Mouse (Mus musculus) ovary, postnatal 36 days (tissue): ENCODE measurements at regions not wholly inside any gene's neighbourhood (a gene's known extent, or its start where the extent isn't known, plus 50 kb on each side); places are given as distances from the start of the nearest gene placed in this dataset.

Source experiments
- DNase-seq: peaks from one replicate; pipeline ENCODE4 v3.0.0; 2022; ENCODE audit warnings: low spot score, mixed read lengths

DNA sequence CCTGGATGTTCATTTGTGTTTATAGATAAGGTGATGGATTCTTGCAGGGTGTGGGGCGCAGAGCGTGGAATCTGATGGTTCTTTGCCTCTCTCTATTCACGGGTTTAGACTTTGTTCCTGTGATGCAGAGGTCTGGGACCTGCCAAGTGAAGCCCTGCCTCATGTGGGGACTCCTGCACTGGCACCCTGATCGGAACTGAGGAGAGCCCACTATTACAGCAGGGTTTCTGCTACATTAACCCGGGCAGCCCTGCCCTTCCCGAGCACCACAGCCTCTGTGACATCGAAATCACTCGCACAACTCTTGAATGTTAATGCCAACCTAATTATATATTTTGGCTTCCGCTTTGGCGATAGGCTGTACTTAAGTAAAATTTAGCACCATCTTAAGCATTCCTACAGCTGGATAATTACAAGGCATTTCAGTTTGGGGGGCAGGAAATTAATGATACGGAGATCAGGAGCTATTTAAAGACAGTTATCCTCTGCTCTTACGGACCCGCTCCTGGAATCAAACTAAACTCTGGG is 294.7 kb downstream of the Irs2 start:
- no peak for DNase-seq

DNA sequence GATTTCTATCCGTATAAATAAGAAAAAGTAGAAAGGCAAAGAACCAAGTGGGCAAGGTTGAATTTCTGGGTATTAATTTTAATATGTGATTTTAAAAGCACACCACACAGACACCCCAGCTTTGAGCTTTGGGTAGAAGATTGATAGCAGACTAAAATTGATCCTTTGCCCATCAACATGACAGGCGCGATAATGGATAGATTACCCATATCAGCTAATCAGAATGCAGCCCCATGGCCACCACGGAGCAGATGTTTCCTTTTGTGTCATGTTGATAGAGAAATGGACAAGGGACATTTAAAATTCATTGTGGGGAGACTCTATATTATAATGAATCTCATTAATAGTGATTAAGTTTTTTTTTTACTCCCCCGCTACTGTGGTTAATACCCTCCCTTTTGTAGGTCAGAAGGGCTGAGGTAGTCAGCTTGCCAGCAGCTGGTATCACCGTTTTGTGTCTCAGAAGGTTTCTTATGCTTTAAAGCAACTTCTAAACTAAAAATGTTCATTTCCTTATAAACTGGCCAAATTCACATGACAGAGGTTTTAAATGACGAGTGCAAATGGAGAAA is 296.1 kb downstream of the Irs2 start:
- DNase-seq, result no peak

DNA sequence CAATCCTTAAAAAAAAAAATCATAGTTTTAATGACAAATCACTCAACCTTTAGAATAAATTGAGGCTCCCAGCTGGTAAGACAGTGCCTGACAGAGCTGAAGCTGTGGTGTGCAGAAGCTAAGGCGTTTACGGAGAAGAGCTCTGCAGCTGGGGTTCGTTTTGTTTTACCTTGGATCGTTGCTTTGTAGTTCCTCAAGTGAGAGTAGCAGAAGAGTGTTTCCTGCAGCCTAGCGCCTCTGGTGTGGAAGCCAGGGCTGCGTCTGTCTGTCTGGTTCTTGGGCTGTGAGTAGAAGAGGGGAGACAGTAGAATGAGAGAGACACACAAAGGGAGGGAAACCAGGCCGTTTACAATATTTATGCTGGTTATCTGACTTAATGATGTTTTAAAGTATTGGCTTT is 296.8 kb downstream of the Irs2 start:
- no peak for DNase-seq

DNA sequence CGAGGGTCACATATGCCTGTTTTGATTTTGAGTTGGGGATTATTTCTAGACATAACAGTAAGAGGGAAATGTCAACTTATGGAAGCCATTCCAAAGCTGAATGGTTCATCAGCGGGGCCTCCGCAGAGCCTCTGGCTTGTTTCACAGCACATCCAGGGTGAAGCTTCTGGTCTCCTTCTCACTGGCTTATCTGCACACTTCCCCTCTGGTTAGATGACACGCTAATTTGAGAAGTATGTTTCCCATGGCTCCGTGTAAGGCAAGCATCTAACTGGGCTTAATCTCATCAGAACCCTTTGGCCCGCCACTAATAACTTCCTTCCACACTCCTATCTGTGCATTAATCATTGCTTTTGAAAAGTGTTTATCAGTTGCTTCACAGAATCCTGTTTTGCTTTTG is 299.7 kb downstream of the Irs2 start:
- no peak for DNase-seq

DNA sequence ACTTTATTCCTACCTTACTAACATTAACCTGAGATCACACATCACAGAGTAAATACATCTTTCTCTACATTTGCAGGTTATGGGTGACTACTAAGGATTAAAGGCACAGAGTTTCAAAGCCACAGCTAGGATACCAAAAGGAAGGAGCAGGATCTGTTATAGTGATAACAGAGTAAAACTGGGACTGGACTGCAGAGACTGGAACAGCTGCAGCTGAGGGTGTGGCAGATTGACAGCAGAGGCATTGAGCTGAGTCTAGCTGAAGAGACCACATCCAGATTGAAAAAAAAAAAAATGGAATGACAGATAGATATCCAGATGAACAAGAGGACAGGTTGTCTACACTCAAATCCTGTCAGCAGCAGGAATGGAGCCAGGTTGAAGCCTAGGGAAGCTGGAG is 301.1 kb downstream of the Irs2 start:
- DNase-seq, result no peak

DNA sequence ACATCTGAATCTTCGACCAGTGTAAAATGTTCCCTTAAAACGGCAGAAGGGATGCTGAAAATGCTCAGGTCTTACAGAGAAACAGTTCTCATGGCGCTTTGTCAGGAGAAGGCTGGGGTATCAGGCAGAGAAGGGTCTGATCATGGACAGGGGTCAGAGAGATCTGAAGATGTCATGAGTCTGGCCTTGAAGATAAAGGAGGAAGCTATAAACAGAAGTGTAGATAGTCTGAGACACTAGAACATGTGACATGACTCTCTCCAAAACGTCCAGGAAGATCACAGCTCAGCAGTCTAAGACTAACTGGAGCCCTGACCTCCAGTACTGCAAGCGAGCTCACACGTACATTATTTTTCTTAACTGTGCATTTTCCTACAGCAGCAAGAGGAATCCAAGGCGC is 302.3 kb downstream of the Irs2 start:
- DNase-seq, result no peak

DNA sequence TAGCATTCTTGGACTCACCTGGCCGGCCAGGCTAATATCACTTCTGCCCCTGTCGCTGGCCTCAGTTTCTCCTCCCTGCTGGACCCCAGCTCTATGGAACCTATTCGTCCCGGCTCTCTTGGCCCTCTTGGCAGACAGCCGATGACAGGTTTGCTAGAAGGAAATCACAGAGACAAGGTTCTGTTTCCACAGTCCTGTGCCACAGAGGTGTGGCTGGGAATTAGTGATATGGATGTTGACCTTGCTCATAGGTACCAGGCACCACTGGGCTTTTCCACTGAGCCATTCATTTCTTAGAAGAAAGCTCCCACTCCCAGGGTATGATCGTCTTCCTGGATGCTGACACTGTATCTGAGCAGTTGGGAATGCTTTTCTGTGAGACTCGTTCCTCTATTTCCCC is 305.5 kb downstream of the Irs2 start:
- DNase-seq, result no peak

DNA sequence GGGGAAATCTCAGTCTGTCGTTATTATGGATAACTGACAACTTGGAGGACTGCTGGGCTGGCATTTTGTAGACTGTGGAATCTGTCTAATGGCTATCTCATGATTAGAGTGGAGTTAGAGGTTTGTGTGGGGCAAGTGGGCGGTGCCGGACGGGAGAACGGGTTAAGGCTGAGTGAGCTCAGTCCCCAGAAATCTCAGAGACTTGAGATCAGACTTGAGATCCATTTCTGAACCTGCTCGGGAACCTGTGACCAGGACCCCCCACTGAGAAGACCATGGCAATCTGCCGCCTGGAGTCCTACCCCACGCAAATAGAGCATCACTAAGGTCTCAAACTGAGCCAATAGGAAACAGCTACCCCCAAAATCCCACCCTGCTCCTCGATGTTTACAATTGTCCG is 306.0 kb downstream of the Irs2 start:
- DNase-seq, result no peak

DNA sequence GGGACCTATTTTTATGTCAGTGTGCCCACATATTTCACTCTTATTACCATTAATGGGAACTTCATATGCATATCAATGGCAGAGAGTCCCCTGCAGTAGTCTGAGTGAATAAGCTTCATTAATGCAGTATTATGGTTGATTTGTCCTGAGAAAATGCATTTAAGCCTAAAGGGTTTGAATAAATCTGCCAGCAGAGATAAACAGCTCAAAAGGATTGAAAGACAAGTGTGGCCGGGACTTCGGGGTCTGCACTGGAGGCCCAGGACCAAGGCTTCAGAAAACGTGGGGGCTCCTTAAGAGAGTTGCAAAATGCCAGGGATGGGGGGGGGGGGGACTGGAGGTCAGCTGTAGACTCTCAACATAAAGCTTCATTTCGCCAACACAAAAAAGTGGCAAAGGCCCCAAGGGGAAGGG is 306.6 kb downstream of the Irs2 start:
- no peak for DNase-seq

DNA sequence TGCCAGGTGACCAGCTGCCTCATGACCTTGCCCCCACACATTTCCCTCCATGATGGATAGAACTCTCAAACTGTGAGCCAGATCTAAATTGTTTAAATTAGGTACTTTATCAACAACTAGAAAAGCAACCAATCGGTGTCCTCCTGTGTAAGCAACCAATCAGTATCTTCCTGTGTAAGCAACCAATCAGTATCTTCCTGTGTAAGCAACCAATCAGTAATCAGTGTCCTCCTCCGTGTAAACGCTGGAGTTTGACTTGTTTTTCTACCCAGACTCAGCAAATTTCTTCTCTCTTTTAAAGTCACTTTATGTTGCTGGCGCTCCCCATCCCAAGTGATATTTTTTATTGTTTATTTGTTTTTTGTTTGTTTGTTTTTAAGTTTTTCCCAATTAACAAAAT is 307.0 kb downstream of the Irs2 start:
- DNase-seq, result no peak

DNA sequence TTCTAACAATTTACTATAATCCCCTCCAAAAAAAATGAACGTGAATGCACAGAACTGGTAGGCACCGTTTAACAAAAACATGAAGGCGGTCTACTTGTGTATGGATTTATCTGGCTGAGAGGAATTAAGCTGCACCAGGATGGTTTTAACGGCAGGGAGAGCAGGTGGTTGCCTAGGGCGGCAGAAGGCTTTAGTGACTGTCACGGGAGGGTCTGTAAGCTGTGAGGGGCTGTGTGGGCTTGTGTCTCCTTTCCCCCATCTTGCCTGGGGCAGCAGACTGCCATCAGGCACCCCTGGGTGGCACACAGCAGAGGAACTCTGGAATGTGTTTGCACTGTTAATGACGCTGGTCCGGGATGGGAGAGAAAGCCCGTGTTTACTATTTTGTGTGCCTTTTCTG is 308.6 kb downstream of the Irs2 start:
- no peak for DNase-seq

DNA sequence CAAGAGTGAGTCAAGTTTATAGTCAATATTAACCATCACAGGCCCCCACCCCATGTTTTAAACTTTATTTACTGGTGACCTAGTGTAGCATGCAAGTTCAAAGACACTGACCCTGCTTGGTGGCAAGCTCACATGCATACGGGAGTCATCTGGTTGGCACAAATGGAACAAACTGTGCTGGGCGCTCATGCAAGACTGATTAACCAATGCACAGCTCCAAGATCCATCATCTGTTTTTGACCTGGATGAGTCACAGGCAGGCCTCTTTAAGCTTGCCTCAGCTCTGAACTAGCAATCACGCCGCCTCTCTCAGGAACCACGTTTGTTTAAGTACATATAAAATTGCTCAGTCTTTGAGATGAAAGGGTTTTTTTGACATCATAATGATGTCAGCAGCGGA is 313.1 kb downstream of the Irs2 start:
- DNase-seq, result no peak

DNA sequence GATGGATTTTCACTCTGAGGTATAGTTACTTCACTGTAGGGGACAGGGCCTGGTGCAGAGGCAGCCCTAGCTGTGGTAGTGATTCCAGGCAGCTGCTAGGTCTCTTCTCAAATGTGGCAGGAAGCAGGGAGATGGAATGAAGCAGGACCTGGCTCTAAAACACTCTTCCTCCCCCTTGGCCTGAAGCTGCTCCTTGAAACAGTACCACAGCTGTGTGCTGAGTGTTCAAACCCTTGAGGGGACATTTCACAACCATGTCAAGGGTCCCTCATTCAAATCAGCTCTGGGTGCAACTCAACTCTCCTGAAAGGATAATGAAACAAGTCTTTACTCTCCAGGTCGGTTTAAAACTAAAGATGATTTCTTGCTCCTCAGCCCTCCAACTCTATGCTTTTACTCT is 317.6 kb downstream of the Irs2 start:
- no peak for DNase-seq

DNA sequence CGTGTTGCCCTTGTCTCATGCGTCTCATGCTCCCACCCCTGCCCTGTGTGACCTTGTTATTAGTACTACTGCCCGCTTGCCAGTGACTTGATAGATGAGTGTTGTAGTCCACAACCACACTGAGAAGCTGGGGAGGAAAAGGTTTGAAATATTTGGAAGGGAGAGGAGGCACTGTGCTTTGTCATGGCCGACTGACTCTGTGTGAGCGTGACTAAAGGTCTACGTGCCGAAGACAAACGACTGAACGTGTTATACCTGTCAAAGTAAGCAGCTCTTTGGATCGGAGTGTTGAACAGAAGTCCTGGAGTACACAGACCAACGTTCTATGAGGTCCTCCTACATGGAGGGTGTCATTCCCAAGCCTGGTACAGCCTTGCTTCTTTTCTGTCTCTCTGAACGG is 318.4 kb downstream of the Irs2 start:
- no peak for DNase-seq

DNA sequence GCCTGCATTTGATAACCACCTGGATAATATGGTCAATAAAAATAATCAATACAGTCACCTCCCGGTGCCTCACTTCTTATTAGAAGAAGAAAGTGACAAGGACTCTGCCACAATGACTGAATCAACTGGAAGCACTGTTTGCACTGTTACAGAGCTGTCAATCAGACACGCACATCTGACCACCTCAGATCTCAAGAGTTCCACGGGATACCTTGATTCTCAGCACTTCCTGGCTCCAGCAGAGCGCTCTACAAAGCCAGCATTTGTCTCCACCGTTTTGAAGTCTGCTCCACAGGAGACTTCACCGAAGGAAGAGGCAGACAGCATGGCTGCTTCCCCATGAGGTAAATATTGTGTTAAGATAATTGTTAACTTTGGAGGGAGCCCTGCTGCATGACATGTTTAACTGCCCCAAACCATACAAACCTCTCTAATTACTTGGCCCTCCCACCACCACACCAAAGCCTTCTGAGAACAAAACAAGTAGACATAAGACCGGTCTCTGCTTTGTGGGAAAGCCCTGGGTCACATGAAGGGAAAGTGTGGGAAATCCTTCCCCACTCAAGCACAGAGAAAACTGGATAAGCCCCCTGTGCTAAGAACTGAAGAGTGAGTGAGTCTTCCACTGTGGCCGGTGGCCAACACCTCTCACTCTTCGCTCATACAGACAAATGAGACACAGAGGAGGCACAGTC is 320.2 kb downstream of the Irs2 start:
- no peak for DNase-seq
